Mouse (Mus musculus) heart, adult 2 months (tissue): ENCODE results near the gene Gm5475.

ENCODE experiments used
- CTCF ChIP-seq: fragments of 200-600 bp; IDR thresholded peaks from 2 replicates; pipeline ENCODE4 v1.8.1; 2022; ENCODE audit warnings: antibody characterized with exemption, mild to moderate bottlenecking, moderate library complexity
- POLR2A ChIP-seq: fragments of 200-500 bp; IDR thresholded peaks from 2 replicates; pipeline ENCODE4 v1.6.1; 2011; ENCODE audit warnings: mild to moderate bottlenecking, low read depth, low read length, control low read depth; ENCODE audit not compliant: insufficient read depth

DNA sequence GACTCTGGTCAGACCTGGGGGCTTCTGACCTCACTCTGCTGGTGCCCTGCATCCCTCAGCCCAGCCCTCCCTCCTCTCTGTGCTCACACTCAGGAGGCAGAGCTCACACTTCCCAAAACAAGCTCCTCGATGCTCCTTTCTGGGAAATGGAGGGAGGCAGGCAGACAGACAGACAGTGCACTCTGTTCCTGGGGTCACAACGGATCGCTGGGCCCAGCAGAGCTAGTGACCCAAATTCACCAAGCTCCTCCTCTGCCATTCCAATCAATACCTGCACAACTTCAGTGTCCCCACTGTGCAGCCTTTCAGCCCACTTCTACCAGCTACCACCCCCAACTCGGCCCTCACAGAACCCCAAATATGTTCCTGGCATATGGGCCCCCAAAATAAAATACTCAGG is 20.1 kb upstream of the Gm5475 start:
- TF ChIP-seq POLR2A = no peak
- no peak for TF ChIP-seq CTCF
